Mouse (Mus musculus) heart, postnatal 0 days (tissue): ENCODE data around the gene Ano1.

Source experiments
- CTCF ChIP-seq: IDR thresholded peaks from 2 replicates; pipeline ENCODE4 v1.5.1; 2016; ENCODE audit warnings: antibody characterized with exemption, control low read depth, low read depth
- EP300 ChIP-seq: IDR thresholded peaks from 2 replicates; pipeline ENCODE4 v1.6.1; 2016; ENCODE audit warnings: antibody characterized with exemption, low read depth

DNA sequence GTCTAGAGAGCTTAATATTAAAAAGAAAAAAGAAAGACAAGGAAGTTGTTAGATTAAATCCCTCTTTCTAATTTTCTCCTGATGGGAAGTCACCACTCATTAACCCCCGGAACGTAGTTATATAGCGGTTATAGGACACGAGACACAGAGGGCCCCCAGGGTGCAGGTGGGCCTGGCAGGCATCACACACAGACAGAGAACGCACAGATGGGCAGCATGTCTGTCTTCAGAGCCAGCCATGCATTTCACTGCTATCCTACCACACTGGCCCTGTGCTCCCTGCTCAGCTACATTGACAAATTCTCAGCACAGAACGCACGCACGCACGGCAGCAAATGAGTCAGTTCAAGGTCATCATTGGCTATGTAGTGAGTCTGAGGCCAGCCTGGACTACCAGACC, 8.5 kb upstream of the Ano1 start:
- TF ChIP-seq EP300 (no peak), CTCF (no peak)
